Mouse (Mus musculus): ENCODE measurements at regions not wholly inside any gene's neighbourhood (a gene's known extent, or its start where the extent isn't known, plus 50 kb on each side); places are given as distances from the start of the nearest gene placed in this dataset.
"Not testable (repeated sequence)": the region's sequence is repeated elsewhere in the genome, so short reads cannot be mapped to it uniquely, and the experiment has no call there.

GRCm38 (mm10) chr17:66206074-66206473, 82.8 kb downstream of the Ddx11 start:
- intact Hi-C loops (cut with DNase I) = no loop called here

GRCm38 (mm10) chr17:66207653-66208497, 84.6 kb downstream of the Ddx11 start:
- intact Hi-C loops (cut with DNase I); DNase-seq (ENCODE audit: extremely low spot score in 1 of 2, low spot score in 2 of 2): not testable (repeated sequence)

More at GRCm38 (mm10) chr17:66206074-66206473, 82.8 kb downstream of the Ddx11 start:
- no peak for DNase-seq (ENCODE audit: extremely low spot score in 1 of 2, low spot score in 2 of 2)

- intact Hi-C loops (cut with DNase I); DNase-seq (ENCODE audit: extremely low spot score in 1 of 2, low spot score in 2 of 2): not testable (repeated sequence)
These were observed 85.6 kb downstream of the Ddx11 start for GRCm38 (mm10) chr17:66208803-66209515.

GRCm38 (mm10) chr17:66211561-66211960, 88.2 kb downstream of the Ddx11 start:
- DNase-seq (ENCODE audit: extremely low spot score in 1 of 2, low spot score in 2 of 2) = no peak
- intact Hi-C loops (cut with DNase I) = loop anchor here (10.0 kb wide), 1 partner anchor 347 kb away; no protein-coding TSS in a partner anchor

GRCm38 (mm10) chr17:66212616-66213015, 89.3 kb downstream of the Ddx11 start:
- intact Hi-C loops (cut with DNase I) = loop anchor here (10.0 kb wide), 1 partner anchor 348 kb away; no protein-coding TSS in a partner anchor

GRCm38 (mm10) chr17:66218321-66218720, 95.0 kb downstream of the Ddx11 start:
- no peak for DNase-seq (ENCODE audit: extremely low spot score in 1 of 2, low spot score in 2 of 2)
- intact Hi-C loops (cut with DNase I) = loop anchor here (10.0 kb wide), 1 partner anchor 354 kb away; no protein-coding TSS in a partner anchor

More at GRCm38 (mm10) chr17:66212616-66213015, 89.3 kb downstream of the Ddx11 start:
- DNase-seq (ENCODE audit: extremely low spot score in 1 of 2, low spot score in 2 of 2) = no peak

GRCm38 (mm10) chr17:66219669-66220435, 96.5 kb downstream of the Ddx11 start:
- DNase-seq (ENCODE audit: extremely low spot score in 1 of 2, low spot score in 2 of 2) = no peak
- intact Hi-C loops (cut with DNase I) = loop anchor here (5.0 to 10.0 kb wide), 2 partner anchors 73 to 355 kb away; no protein-coding TSS in a partner anchor

GRCm38 (mm10) chr17:66221256-66221655, 97.9 kb downstream of the Ddx11 start:
- DNase-seq (ENCODE audit: extremely low spot score in 1 of 2, low spot score in 2 of 2) = peak; percentile 75 to 79
- intact Hi-C loops (cut with DNase I) = loop anchor here (5.0 kb wide), 1 partner anchor 74 kb away; no protein-coding TSS in a partner anchor

- DNase-seq (ENCODE audit: extremely low spot score in 1 of 2, low spot score in 2 of 2) = no peak
- intact Hi-C loops (cut with DNase I) = loop anchor here (5.0 kb wide), 1 partner anchor 76 kb away; no protein-coding TSS in a partner anchor
These were observed 100.4 kb downstream of the Ddx11 start for GRCm38 (mm10) chr17:66223711-66224110.

GRCm38 (mm10) chr17:66224241-66224640, 100.9 kb downstream of the Ddx11 start:
- intact Hi-C loops (cut with DNase I) = loop anchor here (5.0 kb wide), 1 partner anchor 77 kb away; no protein-coding TSS in a partner anchor
- no peak for DNase-seq (ENCODE audit: extremely low spot score in 1 of 2, low spot score in 2 of 2)

- no peak for DNase-seq (ENCODE audit: extremely low spot score in 1 of 2, low spot score in 2 of 2)
- intact Hi-C loops (cut with DNase I) = no loop called here
These were observed 109.1 kb downstream of the Ddx11 start for GRCm38 (mm10) chr17:66232391-66232790.

GRCm38 (mm10) chr17:66232891-66233421, 109.6 kb downstream of the Ddx11 start:
- DNase-seq (ENCODE audit: extremely low spot score in 1 of 2, low spot score in 2 of 2) = peak in 1 of 2 experiments; percentile 51
- intact Hi-C loops (cut with DNase I) = no loop called here

GRCm38 (mm10) chr17:66233451-66233951, 110.2 kb downstream of the Ddx11 start:
- DNase-seq (ENCODE audit: extremely low spot score in 1 of 2, low spot score in 2 of 2) = peak in 1 of 2 experiments; percentile 28
- intact Hi-C loops (cut with DNase I) = no loop called here

GRCm38 (mm10) chr17:66234432-66234831, 111.1 kb downstream of the Ddx11 start:
- DNase-seq (ENCODE audit: extremely low spot score in 1 of 2, low spot score in 2 of 2) = no peak
- intact Hi-C loops (cut with DNase I) = loop anchor here (2.0 kb wide), 2 partner anchors 216 to 256 kb away; no protein-coding TSS in a partner anchor

- intact Hi-C loops (cut with DNase I) = loop anchor here (2.0 kb wide), 2 partner anchors 216 to 256 kb away; no protein-coding TSS in a partner anchor
These were observed 111.9 kb downstream of the Ddx11 start for GRCm38 (mm10) chr17:66235096-66235805.

GRCm38 (mm10) chr17:66235806-66236335, 112.6 kb downstream of the Ddx11 start:
- no peak for DNase-seq (ENCODE audit: extremely low spot score in 1 of 2, low spot score in 2 of 2)
- intact Hi-C loops (cut with DNase I) = loop anchor here (2.0 kb wide), 2 partner anchors 215 to 255 kb away; no protein-coding TSS in a partner anchor

More at GRCm38 (mm10) chr17:66235096-66235805, 111.9 kb downstream of the Ddx11 start:
- DNase-seq (ENCODE audit: extremely low spot score in 1 of 2, low spot score in 2 of 2) = peak; percentile 78 to 81

Data from left cerebral cortex, postnatal 10 days (tissue).